Mouse (Mus musculus) liver, embryonic 12.5 days (tissue): ENCODE results near the gene Tmem50b. TPM values are rescaled to one million over a fixed set of nuclear protein-coding genes. Genes with fewer than 3 reads are reported as not detected.
A peak's percentile ranks its signal among the peaks of the same experiment; 100 is the strongest.

ENCODE experiments used
- ATAC-seq: fragments of 200-750 bp; cut with Nextera tagmentation; 2 replicates; pipeline ENCODE4 v1.8.0; 2017; ENCODE audit warnings: moderate number of reproducible peaks, mild to moderate bottlenecking, moderate library complexity
- H3K27ac ChIP-seq: fragments of 300-500 bp; sonication (generic); 2 replicates; pipeline ENCODE4 v1.5.1; 2016; ENCODE audit warnings: mild to moderate bottlenecking
- H3K27me3 ChIP-seq: fragments of 300-500 bp; sonication (generic); replicated peaks from 2 replicates; pipeline ENCODE4 v1.6.1; 2016; ENCODE audit warnings: mild to moderate bottlenecking, moderate library complexity
- H3K36me3 ChIP-seq: fragments of 300-500 bp; sonication (generic); 2 replicates; pipeline ENCODE4 v1.6.1; 2016; ENCODE audit warnings: mild to moderate bottlenecking, moderate library complexity
- H3K4me1 ChIP-seq: fragments of 300-500 bp; sonication (generic); 2 replicates; pipeline ENCODE4 v1.6.1; 2016
- H3K4me2 ChIP-seq: fragments of 300-500 bp; sonication (generic); 2 replicates; pipeline ENCODE4 v1.6.1; 2016; ENCODE audit warnings: mild to moderate bottlenecking, moderate library complexity
- H3K4me3 ChIP-seq: fragments of 300-500 bp; sonication (generic); 2 replicates; pipeline ENCODE4 v1.5.1; 2016; ENCODE audit warnings: mild to moderate bottlenecking, moderate library complexity
- H3K9ac ChIP-seq: fragments of 300-500 bp; sonication (generic); 2 replicates; pipeline ENCODE4 v1.6.1; 2016; ENCODE audit warnings: mild to moderate bottlenecking, moderate library complexity
- H3K9me3 ChIP-seq: fragments of 300-500 bp; sonication (generic); replicated peaks from 2 replicates; pipeline ENCODE4 v1.6.1; 2016; ENCODE audit warnings: mild to moderate bottlenecking, moderate library complexity
- WGBS: fragments of 180-500 bp; shearing (Covaris S2); methylation state at CpG from one replicate; pipeline ENCODE4 v1.1.7; 2016; ENCODE audit not compliant: insufficient replicate concordance; 5-methylcytosine and 5-hydroxymethylcytosine counted together
- polyA plus RNA-seq: library from polyadenylated mRNA; unstranded; fragments of >200 nt; fragmentation: Nextera tagmentation; extraction: Ambion mirVana; gene quantifications from 2 replicates; pipeline ENCODE4 v1.2.1, GENCODE M21; 2016

The Tmem50b gene
- polyA plus RNA-seq, 1 experiment from 2014 or later, result 6.8 TPM

GRCm38 (mm10) chr16:91586244-91586643 lies 11.4 kb downstream of the Tmem50b start:
- no peak overlapping the region for H3K9ac ChIP-seq
- H3K4me2 ChIP-seq, result no peak overlapping the region
- no peaks in the 10 kb centered on the region for H3K36me3 ChIP-seq
- ATAC-seq, result no peak
- no peak overlapping the region for H3K4me3 ChIP-seq
- H3K27ac ChIP-seq, result no peak overlapping the region
- peaks cover 2% of the 10 kb centered on the region; the same call in 1 of the 2 replicates for H3K27me3 ChIP-seq
- 69% methylated on average over 6 of the region's 6 CpGs for WGBS
- peaks cover 6% of the 10 kb centered on the region for H3K4me1 ChIP-seq
- no peaks in the 10 kb centered on the region for H3K9me3 ChIP-seq

DNA sequence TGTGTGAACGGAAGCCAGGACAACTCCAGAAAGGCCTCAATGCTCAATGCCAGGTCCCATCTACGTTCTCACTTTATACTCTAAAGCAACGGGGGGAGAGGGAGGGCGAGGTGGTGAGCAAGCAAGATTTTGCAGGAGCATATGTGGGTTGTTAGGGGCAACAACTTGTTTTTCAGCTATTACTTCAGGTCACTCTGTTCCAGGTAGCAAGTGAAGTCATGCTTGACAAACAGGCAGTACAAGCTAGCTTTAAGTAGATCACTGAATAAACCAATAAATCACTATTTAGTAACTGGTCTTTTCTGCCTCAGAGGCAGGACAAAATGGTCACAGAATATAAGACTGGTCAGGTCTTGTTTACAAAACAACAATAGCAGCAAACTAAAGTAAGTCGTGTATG lies 12.0 kb downstream of the Tmem50b start:
- H3K9me3 ChIP-seq, result no peaks in the 10 kb centered on the region
- no peaks in the 10 kb centered on the region for H3K36me3 ChIP-seq
- no peak overlapping the region for H3K9ac ChIP-seq
- no peaks in the 10 kb centered on the region; the same call in 1 of the 2 replicates for H3K27me3 ChIP-seq
- 82% methylated on average over 5 of the region's 5 CpGs for WGBS
- no peak overlapping the region for H3K4me3 ChIP-seq
- peaks cover 6% of the 10 kb centered on the region for H3K4me1 ChIP-seq
- no peak overlapping the region for H3K4me2 ChIP-seq
- no peak overlapping the region for H3K27ac ChIP-seq
- no peak for ATAC-seq

- no peak overlapping the region for H3K27ac ChIP-seq
- H3K27me3 ChIP-seq, result no peaks in the 10 kb centered on the region
- H3K9me3 ChIP-seq, result no peaks in the 10 kb centered on the region
- 44% methylated on average over 2 of the region's 2 CpGs for WGBS
- ATAC-seq, result no peak
- H3K4me2 ChIP-seq, result no peak overlapping the region
- H3K9ac ChIP-seq, result no peak overlapping the region
- no peaks in the 10 kb centered on the region for H3K36me3 ChIP-seq
- H3K4me3 ChIP-seq, result no peak overlapping the region
- H3K4me1 ChIP-seq, result no peaks in the 10 kb centered on the region
Measured at GRCm38 (mm10) chr16:91582307-91582706, 15.3 kb downstream of the Tmem50b start.

- H3K4me2 ChIP-seq, result no peak overlapping the region
- no peaks in the 10 kb centered on the region for H3K36me3 ChIP-seq
- no peaks in the 10 kb centered on the region for H3K27me3 ChIP-seq
- H3K4me3 ChIP-seq, result no peak overlapping the region
- H3K27ac ChIP-seq, result no peak overlapping the region
- WGBS, result 78% methylated on average over 14 of the region's 14 CpGs
- no peak overlapping the region for H3K9ac ChIP-seq
- H3K4me1 ChIP-seq, result no peaks in the 10 kb centered on the region
- no peak for ATAC-seq
- H3K9me3 ChIP-seq, result no peaks in the 10 kb centered on the region
Measured at GRCm38 (mm10) chr16:91578980-91579720, 18.4 kb downstream of the Tmem50b start.

GRCm38 (mm10) chr16:91575151-91575550 lies 22.4 kb downstream of the Tmem50b start:
- Histone ChIP-seq H3K4me1 (no peaks in the 10 kb centered on the region), H3K36me3 (no peaks in the 10 kb centered on the region), H3K9ac (no peak overlapping the region), H3K4me3 (no peak overlapping the region), H3K27me3 (peaks cover 8% of the 10 kb centered on the region), H3K4me2 (no peak overlapping the region), H3K27ac (no peak overlapping the region), H3K9me3 (no peaks in the 10 kb centered on the region)
- no peak for ATAC-seq
- 81% methylated on average over 13 of the region's 13 CpGs for WGBS

- Histone ChIP-seq H3K9me3 (no peaks in the 10 kb centered on the region), H3K4me2 (no peak overlapping the region), H3K4me1 (no peaks in the 10 kb centered on the region), H3K27ac (no peak overlapping the region), H3K27me3 (peaks cover 8% of the 10 kb centered on the region), H3K9ac (no peak overlapping the region), H3K4me3 (no peak overlapping the region), H3K36me3 (no peaks in the 10 kb centered on the region)
- 25% methylated on average over 3 of the region's 3 CpGs for WGBS
- ATAC-seq, result no peak
Measured at GRCm38 (mm10) chr16:91571105-91571504, 26.5 kb downstream of the Tmem50b start.

DNA sequence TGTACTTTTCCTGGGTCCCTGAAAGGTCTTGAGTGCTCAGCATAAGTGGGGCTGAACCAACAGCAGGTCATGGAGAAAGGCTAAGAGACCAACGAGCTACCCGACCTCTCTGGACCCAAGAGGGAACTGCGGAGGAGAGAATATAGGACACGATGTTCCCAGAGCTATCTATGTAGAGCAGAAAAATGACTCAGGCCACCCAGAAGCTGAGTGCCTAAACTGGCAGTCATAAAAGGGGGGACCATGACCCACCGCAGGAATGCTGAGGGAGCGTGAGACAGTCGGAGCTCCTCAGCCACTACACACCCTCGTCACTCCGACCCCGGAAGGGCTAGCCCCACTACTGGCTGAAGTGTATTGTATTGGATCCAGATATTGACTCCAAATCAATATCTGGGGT lies 28.6 kb downstream of the Tmem50b start:
- Histone ChIP-seq H3K36me3 (peaks cover 7% of the 10 kb centered on the region), H3K27me3 (peaks cover 8% of the 10 kb centered on the region), H3K9me3 (no peaks in the 10 kb centered on the region), H3K4me1 (peaks cover 20% of the 10 kb centered on the region), H3K9ac (no peak overlapping the region), H3K4me3 (no peak overlapping the region), H3K27ac (no peak overlapping the region), H3K4me2 (no peak overlapping the region)
- 80% methylated on average over 10 of the region's 10 CpGs for WGBS
- ATAC-seq, result no peak

GRCm38 (mm10) chr16:91566002-91566401 lies 31.6 kb downstream of the Tmem50b start:
- Histone ChIP-seq H3K4me1 (peaks cover 30% of the 10 kb centered on the region), H3K4me2 (no peak overlapping the region), H3K36me3 (peaks cover 33% of the 10 kb centered on the region), H3K27me3 (no peaks in the 10 kb centered on the region; the same call in 1 of the 2 replicates), H3K9ac (no peak overlapping the region), H3K27ac (no peak overlapping the region), H3K9me3 (no peaks in the 10 kb centered on the region), H3K4me3 (no peak overlapping the region)
- ATAC-seq, result no peak
- 80% methylated on average over 7 of the region's 7 CpGs for WGBS

GRCm38 (mm10) chr16:91565292-91565951 lies 32.2 kb downstream of the Tmem50b start:
- H3K9me3 ChIP-seq, result no peaks in the 10 kb centered on the region
- no peak overlapping the region for H3K4me3 ChIP-seq
- H3K36me3 ChIP-seq, result peaks cover 37% of the 10 kb centered on the region
- 52% methylated on average over 9 of the region's 9 CpGs for WGBS
- H3K4me2 ChIP-seq, result peak overlapping the region; percentile 32; the same call in 1 of the 2 replicates
- no peaks in the 10 kb centered on the region; the same call in 1 of the 2 replicates for H3K27me3 ChIP-seq
- peaks cover 30% of the 10 kb centered on the region for H3K4me1 ChIP-seq
- H3K27ac ChIP-seq, result 0 out of 2 replicates have a peak overlapping the region, but pooled peaks have one; percentile 56
- no peak for ATAC-seq
- H3K9ac ChIP-seq, result peak overlapping the region; percentile 24; the same call in 1 of the 2 replicates

DNA sequence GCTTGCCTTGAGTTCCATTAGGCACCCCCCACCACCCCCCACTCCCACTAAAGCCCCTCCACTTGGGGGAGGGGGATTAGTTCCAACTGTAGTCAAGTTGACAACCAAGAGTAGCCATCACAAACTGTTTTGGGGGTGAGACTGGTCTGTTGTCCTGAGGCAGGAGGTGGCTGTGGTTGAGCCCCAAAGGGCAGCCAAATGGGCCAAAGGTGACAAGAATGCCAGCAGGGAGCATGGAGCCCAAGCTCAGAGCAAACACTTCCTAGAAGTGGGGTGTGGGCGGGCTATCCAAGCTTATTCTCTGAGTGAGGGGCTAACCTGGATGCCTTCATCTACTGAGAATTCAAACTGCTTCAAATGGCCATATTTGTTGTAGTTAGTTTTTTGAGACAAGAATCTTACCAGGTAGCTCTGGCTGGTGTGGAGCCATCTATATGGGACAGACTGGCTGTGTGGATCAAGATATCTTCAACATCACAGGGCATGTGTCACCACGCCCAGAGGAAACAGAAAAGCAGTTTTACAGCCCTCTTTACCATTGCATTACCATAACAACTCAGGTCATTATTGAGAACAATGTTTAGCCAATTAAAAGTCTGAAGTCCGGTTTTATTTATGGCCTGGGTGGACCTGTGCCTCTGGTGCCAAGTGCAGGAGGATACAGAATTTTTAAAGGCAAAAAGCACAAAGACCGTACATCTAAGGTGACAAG lies 32.9 kb downstream of the Tmem50b start:
- H3K36me3 ChIP-seq, result peaks cover 43% of the 10 kb centered on the region
- H3K27me3 ChIP-seq, result no peaks in the 10 kb centered on the region; the same call in 1 of the 2 replicates
- WGBS, result 61% methylated on average over 4 of the region's 4 CpGs
- H3K9me3 ChIP-seq, result no peaks in the 10 kb centered on the region
- H3K4me3 ChIP-seq, result no peak overlapping the region
- peaks cover 30% of the 10 kb centered on the region for H3K4me1 ChIP-seq
- peak overlapping the region; percentile 32; the same call in 1 of the 2 replicates for H3K4me2 ChIP-seq
- peak; percentile 72 for ATAC-seq
- peak overlapping the region; percentile 56; the same call in 1 of the 2 replicates for H3K27ac ChIP-seq
- H3K9ac ChIP-seq, result peak overlapping the region; percentile 24; the same call in 1 of the 2 replicates

DNA sequence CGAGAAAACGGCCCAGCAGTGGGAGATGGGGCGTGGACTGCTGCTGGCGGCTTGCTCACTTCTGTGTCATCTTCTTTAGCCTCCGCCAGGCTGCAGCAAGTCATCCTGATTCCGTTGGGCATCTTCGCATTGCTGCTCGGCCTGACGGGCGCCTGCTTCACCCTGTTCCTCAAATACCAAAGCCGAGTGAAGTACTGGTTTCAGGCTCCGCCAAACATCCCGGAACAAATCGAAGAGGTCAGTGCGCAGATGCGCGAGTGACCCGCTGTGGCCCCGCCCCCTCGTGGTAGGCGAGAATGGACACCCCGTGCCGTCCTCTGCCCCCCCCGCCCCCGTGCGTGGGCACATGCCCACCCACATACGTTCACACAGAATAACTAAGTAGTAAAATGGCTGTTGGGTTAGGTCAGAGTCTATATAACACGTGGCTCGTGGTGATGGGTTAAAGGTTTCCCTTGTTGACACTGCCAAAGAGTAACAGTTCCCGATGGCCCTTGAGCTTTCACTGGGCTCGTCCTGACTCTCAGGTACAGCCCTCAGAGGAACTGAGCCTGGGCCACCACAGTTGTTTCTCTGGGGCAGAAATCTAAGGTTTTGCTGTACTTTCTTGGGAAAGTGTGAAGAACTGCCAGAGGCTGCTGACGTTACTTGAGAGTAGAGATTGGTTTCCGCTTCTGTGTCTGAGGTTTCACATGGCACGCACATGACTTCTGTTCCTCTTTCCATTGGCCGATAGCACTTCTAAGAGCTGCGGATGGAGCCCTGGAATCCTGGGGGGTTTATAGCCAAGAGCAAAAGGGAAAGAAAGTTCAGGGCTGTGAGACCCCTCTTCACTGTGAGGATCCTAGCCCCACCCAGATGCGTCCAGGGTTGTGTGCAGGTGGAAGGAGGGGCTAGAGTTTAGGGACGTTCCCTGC lies 35.8 kb downstream of the Tmem50b start:
- 79% methylated on average over 38 of the region's 38 CpGs for WGBS
- ATAC-seq, result 0 out of 2 replicates have a peak, but pooled peaks have one; percentile 17
- H3K27ac ChIP-seq, result no peak overlapping the region

More for the DNA sequence above, 35.8 kb downstream of the Tmem50b start:
- Histone ChIP-seq H3K9ac (no peak overlapping the region), H3K27me3 (no peaks in the 10 kb centered on the region), H3K4me2 (no peak overlapping the region; the same call in 1 of the 2 replicates), H3K4me3 (no peak overlapping the region), H3K4me1 (peaks cover 30% of the 10 kb centered on the region), H3K36me3 (peaks cover 67% of the 10 kb centered on the region), H3K9me3 (no peaks in the 10 kb centered on the region)
